Mouse (Mus musculus): ENCODE results near the gene Cyp2j12.
"Not testable (repeated sequence)": the region's sequence is repeated elsewhere in the genome, so short reads cannot be mapped to it uniquely, and the experiment has no call there.

Gene Cyp2j12

DNA sequence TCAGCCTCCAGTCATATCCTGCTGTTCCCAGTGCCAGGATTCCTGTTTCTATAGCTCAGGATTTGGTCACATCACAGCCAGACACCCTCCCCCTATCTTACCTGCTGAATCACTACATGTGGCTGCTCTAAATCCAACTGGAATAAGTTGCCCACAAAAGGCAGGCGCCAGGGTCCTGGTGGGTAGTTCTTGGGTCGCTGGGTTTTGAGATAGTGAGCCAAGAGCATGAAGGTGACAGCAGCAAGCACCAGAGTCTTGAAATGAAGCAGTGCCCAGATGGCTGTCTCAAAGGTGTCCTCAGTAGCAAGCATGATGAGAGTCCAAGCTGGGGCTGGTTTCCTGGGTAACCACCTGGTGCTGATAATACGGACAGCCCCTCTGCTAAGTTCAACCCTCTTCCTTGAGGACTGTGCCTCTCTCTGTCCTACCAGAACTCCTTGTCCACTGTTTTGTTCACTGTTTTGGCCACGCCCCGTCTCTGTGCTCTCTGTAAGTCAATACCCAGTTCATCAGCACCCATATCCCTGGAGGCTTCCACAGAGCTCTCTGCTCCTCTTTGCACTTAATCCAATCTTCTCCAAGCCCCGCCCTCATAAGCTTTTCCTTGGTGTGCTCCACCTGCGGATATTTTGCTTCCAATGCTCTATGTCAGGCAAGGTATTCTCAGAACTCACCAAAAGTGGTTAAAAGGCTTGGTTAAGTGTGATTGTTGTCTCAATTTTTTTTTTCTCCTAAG is at the start of gene Cyp2j12:
Cyp2j12 (minus strand) TSS at position 421 of the 736 bp plus-strand sequence.
- no peak for DNase-seq (ENCODE audit: low spot score in 2 of 2)

DNA sequence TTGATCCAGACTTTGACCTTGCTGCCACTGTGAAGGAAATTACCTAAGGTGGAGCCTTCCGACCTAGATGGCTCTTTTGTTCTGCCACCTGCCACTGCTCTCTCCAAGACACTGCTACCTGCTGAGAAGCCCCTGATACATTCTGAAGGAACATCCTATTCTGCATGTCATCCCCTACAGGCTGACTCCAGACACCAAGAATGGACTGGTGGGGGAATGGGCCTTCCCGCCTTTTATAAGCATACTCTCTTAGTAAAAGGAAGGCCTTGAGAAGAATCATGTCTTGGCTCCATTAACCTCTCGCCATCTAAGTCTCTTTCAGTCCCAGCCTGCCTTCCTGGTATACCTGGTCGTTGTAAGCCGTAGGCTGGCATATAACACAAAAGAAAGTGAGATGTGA is 48.4 kb upstream of the Cyp2j12 start:
- not testable (repeated sequence) for DNase-seq (ENCODE audit: low spot score in 2 of 2)

DNA sequence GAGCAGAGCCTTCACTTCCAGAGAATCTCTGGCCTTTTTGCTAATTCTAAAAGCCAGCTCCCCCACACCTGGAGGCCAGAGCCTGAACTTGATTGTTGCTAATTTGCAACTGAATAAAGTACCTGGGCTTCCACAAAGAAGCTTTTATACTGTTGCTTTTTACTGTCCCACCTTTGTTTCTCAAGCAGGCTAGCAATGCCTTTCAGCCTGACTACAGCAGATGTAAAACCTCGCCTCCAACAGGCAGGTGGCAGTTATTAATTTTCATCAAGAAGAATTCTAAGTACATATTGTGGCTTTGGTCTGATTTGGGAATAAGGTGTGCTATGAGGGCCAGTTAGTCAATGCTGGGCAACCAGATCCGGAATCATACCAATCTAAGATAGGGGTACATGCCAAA is 47.7 kb upstream of the Cyp2j12 start:
- DNase-seq (ENCODE audit: low spot score in 2 of 2), result not testable (repeated sequence)

DNA sequence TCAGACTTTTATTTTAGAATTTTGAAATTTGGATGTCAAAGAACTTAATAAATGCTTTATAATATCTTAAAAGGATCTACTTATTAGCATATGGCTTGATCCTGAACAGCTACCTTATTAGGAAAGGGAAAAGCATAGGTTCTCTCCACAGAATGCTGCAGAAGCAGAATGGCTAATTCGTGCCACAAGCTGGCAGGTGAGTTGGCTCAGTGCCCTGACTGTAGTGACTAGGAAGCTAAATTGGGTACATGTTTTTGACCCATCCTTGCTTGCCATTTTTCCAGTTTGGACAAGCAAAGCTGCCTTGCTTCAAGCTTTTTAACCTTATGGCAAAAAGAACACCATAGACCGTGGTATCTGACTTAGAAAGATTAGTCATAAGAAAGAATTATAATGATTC is 47.2 kb upstream of the Cyp2j12 start:
- not testable (repeated sequence) for DNase-seq (ENCODE audit: low spot score in 2 of 2)

DNA sequence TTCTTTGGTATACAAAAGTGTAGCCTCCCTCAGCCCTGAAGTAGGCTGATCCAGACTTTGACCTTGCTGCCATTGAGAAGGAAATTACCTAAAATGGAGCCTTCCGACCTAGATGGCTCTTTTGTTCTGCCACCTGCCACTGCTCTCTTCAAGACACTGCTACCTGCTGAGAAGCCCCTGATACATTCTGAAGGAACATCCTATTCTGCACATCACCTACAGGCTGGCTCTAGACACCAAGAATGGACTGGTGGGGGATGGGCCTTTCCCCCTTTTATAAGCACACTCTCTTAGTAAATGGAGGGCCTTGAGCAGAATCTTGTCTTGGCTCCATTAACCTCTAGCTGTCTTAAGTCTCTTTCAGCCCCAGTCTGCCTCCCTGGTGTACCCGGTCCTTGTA is 43.8 kb upstream of the Cyp2j12 start:
- DNase-seq (ENCODE audit: low spot score in 2 of 2), result not testable (repeated sequence)

DNA sequence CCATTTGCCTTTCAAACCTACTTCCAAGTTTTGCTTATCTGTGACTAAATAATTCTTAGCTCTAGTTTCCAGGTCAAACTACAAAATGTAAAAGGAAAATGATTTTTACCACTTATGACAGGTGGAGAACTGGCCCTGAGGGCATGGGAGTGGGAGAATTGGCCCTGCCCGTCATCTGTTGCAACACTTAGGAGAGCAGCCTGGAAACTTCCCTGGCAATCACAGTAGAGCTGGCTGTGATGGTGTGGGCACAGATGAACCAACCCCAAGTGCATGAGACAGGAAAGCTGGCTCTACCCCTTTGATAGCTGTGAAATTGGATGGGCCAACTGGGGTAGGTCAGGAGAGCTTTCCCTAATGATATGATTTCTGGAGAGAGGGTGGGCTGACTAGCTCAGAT is 21.9 kb upstream of the Cyp2j12 start:
- DNase-seq (ENCODE audit: low spot score in 2 of 2), result no peak

DNA sequence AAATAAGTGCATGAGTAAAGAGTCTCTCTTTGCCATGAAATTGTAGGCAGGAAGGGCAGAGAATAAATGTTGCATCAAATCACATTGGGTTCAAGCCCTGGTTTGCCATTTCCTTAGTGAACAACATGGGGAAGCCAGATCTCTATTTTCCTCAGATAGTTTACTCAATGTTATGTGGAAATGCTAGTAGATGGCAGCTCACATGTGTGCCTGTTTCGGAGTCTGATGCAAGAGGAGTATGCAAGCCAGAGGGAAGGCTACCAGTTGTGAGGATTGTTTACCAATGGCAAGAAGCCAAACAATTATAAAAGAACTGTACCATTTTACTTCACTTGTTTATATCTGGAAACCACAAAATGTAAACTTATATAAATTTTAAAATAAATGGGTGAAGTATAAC is 20.6 kb upstream of the Cyp2j12 start:
- DNase-seq (ENCODE audit: low spot score in 2 of 2), result no peak

DNA sequence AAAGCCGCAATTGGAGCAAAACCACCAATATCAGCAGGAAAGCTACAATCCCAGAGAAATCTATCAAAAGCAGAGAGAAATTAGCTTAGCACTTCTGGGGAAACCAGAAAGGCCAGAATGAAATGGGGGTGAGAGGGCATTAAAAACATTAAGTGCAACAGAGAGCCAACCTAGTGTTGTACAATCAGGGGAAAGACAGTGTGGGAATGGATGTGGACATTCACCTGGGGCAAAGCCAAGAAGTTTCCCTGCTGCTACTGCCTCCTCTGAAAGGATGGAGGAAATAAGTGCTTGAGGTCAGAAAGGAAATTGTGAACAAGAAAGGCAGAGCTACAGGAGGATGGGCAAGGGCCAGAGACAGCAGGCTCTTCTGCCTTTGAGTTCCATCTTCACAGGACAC is 1.7 kb downstream of the Cyp2j12 start:
- DNase-seq (ENCODE audit: low spot score in 2 of 2), result no peak

DNA sequence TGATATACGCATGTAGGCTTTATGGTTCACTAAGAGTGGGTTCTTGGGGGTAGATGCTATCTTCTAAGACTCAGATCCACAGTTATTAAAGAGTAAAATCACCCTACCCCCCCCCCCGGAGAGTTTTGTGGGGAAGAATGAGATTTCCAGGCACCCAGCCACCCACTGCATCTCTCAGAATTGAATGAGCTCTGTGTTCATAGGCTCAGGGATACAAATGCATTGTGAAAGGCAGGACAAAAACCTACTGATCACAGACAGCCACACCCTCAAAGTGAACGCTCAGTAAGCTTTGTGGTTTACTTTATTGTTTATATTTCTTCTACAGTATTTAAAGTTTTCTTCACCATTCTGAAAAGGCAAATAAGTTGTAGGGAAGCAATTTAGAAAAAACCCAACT is 6.7 kb downstream of the Cyp2j12 start:
- no peak for DNase-seq (ENCODE audit: low spot score in 2 of 2)

DNA sequence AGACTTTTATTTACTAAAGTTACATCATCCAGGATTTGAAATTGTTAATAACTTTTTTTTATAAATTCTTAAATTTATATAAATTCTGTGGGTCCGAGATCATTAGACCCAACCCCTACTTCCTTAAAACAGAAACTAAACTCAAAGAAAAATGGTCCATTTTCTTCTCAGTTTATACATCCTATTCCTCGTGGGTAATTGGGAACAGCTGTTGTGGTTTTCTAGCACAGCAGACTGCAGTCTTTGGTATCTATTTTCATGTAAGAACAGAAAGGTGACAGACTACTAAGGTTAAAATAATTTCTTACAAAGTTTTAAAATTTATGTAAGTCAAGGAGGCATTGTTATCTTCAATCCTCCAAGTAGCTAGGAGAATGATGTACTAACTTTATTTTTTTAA is 44.1 kb downstream of the Cyp2j12 start:
- no peak for DNase-seq (ENCODE audit: low spot score in 2 of 2)

DNA sequence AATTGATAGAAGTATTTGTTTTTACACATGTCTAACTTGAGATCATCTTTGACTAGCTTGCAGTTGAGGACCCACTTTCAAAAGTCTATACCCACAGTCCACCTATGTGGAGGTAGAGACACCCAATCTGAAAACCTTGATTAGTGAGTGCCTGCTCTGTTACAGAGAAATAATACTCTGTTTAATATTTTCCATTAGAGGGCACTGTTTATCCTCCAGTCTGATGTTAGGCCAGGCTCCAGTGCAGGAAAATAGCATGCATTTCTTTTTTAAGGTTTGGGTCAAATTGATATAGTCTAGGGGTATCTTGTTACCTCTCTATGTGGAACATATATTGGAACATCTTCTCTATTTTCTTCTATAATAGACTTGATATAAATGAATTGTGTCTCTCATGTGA is 49.1 kb downstream of the Cyp2j12 start:
- no peak for DNase-seq (ENCODE audit: low spot score in 2 of 2)

DNA sequence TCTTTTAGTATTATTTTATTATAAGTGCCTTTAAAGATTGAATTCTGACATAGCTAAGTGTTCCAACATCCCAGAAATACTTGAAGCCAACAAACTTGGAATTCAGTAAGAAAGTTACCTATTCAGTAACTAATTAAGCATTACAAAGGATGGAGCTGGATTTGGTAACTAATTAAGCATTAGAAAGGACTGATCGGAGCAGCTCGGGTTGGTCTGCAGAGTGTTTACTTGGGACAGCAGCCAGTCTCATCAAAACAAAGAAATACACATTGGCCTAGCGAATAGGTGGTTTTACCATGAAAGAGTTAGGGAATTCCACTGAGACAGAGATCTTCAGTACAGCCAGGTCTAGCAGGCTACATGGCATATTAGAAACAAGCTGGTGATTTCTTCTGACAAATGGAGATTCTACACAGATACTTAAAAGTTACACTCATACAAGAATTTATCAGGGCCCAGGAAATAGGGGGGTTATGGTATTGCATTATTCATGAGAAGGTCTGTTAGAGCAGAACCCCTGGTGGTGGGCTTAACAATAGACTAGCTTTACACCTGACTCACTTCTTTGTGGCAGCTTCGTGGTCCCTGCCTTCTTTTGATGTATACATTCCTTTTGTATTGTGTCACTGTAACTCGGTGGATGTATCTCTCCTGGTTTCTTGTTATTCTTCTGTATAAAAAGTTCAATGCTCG is 51.5 kb downstream of the Cyp2j12 start:
- DNase-seq (ENCODE audit: low spot score in 2 of 2), result not testable (repeated sequence)

DNA sequence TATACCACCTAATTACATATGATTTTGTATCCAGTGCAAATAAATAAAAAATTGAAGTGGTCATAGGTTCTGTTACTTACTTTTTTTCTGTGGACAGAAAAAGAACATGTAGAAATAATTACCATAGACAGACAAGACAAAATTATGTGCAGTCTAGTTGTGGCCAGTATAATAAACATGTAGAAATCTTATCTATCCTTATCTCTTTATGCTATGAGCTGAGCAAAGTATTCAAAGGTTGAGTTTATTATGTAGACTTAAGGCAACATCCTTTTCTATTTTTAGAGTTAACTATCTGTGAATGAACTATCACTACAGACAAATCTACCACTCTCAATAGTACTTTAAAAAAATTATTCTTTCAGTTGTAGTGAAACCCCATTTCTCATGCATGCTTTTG is 62.6 kb downstream of the Cyp2j12 start:
- no peak for DNase-seq (ENCODE audit: low spot score in 2 of 2)

DNA sequence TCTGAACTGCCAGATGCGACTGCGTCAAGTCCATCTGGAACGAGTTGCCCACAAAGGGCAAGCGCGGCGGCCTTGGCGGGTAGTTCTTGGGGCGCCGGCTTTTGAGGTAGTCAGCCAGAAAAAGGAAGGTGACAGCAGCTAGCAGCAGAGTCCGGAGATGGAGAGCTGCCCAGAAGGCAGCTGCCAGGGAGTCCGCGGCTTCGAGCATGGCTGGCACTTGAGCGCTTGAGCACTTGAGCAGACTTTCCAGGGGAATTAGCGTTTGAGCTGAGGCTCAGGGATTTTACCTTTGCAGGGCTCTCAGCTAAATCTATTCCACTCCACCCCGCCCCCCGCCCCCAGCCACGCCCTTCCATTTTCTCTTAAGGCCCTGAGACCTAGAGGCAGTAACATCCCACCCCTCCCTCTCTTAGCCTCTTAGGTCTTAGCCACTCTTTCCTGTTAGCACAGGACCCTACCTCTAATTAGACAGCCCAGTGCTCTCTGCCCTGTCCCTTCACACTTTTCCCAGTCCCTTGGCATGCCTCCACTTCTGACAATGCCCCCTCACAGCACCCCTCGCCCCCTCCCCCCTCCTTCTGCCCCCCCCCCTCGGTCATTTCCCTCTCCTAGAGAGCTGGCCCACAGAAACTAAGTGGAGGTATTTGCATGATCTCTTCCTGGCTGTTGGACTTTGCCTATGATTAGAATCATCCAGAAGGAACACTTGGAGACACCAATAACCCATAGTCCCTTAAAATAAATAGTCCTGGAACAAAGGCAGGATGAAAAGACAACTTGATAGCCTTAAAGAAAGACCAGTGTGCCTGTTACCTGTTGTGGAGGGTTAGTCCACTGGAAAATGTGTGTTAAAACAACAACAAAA is 63.5 kb downstream of the Cyp2j12 start, which contains the start of gene Cyp2j13:
Cyp2j13 (minus strand) TSS at position 286 of the 865 bp plus-strand sequence.
- no peak for DNase-seq (ENCODE audit: low spot score in 2 of 2)

DNA sequence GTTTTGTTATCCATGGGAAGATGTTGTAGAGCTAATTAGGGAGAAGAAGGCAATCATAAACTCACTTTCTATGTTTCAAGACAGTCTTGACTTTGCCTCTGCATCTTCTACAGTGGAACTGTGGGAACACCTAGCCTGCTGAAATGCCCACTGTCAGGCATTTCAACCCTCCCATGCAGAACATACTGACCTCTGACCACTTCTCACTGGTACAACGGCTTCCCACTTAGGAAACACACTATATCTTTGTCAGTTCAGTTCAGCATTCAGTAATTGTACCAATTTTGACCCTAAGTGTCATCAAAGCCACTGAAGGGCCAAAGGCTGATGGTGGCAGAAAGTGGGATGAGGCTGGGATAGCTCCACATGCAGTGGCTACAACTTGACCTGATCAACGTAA is 78.9 kb downstream of the Cyp2j12 start:
- no peak for DNase-seq (ENCODE audit: low spot score in 2 of 2)

DNA sequence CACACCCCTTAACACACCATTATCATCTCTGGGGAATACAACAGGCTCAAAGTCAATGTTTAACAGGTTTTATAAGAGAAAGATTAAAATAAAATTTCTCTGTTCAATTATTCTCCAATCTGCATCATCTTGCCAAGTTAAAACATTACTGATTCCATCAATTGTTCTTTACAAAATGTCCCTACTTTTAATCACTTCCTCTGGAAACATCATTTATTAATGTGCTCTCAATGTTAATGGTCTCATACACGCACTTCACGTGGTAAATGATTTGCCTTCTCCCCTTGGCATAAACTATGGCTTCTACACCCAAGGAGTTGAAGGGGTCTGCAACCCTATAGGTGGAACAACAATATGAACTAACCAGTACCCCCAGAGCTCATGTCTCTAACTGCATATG is 80.8 kb downstream of the Cyp2j12 start:
- DNase-seq (ENCODE audit: low spot score in 2 of 2), result no peak
